Mouse (Mus musculus) thymus, adult 18-20 months (tissue): Measurements from ENCODE around the gene Fpr1.
"Not testable (repeated sequence)": the region's sequence is repeated elsewhere in the genome, so short reads cannot be mapped to it uniquely, and the experiment has no call there.

Experiments used
- DNase-seq, 2 experiments: peaks; one replicate each; pipeline ENCODE4 v3.0.0; 2022; ENCODE audit warnings: mixed read lengths in 2 of 2

Fpr1 gene

GRCm38 (mm10) chr17:17849906-17850712 lies 33.6 kb downstream of the Fpr1 start:
- DNase-seq = no peak

- no peak for DNase-seq
Measured at GRCm38 (mm10) chr17:17848988-17849387, 34.8 kb downstream of the Fpr1 start.

- no peak for DNase-seq
Measured at GRCm38 (mm10) chr17:17845187-17846027, 38.3 kb downstream of the Fpr1 start.

GRCm38 (mm10) chr17:17844606-17845005 lies 39.1 kb downstream of the Fpr1 start:
- DNase-seq = not testable (repeated sequence)

GRCm38 (mm10) chr17:17843534-17844261 lies 40.0 kb downstream of the Fpr1 start:
- DNase-seq = no peak

DNA sequence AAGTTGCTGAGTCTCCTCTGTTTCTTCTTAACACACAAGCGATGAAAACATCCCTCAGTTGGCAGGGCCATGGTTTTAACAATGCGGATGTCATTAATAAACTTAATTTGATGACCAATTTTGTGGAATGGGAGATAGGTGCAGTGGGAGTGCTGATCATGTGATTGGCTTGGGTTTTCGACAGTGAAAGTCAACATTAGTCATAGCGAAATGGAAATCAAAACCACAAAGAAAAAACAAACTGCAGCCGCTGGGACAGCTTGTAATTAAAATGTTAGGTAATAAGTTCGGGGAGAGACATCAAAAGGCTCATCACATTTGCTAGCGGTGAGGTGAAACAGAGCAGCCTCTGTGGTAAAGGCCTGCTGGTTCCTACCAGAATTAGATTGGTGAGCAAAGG lies 42.9 kb downstream of the Fpr1 start:
- no peak for DNase-seq

- DNase-seq = no peak
Measured at GRCm38 (mm10) chr17:17839276-17839675, 44.5 kb downstream of the Fpr1 start.

- DNase-seq = peak; percentile 94 to 95
Measured at GRCm38 (mm10) chr17:17837919-17838701, 45.6 kb downstream of the Fpr1 start.

- peak; percentile 4 to 24 for DNase-seq
Measured at GRCm38 (mm10) chr17:17837426-17837825, 46.3 kb downstream of the Fpr1 start.

DNA sequence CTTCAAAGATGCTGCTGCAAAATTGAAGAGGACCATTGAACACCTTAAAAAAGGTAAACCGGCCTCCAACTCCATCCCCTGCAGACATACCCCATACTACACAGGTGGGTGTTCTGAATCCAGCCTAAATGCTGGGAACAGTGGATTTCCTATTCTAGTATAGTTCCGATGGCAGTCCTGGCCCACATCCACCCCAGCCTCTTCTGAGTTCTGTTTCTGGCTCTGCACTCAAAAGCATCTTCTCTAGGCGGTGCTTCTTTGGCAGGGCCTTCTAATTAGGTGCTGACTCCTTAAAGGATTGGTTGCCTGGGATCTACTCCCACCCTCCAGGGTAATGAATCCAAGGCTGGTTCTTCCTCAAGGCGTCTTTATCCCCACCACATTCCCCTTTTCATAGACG lies 47.6 kb downstream of the Fpr1 start:
- DNase-seq = no peak

DNA sequence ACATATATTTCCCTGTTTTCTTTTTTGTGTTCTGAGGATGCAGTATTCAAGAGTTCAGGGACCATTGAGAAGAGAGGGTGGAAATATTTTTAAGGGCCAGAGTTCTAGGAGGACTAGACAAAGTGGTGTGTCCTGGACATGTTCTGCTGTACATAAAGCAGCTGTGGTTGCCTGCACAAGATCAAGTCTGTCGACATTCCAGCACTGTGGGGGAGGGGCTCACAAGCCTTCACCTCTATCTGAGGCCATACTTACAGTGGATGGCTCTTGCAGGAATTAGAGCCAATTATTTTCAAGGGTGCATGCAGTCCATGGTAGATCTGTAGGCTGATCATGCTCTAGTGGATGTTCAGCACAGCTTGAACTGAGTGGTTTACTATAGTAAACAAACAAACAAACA lies 48.8 kb downstream of the Fpr1 start:
- DNase-seq = no peak

DNA sequence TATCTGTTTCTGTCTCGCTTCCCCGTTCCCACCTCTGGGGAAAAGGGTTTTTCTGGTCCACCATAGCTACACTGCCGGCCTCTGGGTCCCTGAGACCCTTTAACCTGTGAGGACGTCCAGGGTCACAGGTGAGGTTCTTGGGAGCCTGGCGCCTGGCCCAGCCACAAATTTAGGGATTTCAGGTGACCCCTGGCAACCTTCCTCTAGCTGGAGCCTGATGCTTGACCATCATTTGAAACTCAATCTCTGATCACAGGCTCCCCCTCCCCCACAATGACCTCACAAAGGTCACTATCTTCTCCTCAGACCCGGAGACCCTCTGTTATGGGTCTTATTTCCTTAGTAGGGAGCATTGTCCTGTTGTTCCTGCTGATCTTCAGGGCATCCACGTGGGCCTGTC lies 53.0 kb downstream of the Fpr1 start:
- no peak for DNase-seq

GRCm38 (mm10) chr17:17829816-17830535 lies 53.8 kb downstream of the Fpr1 start:
- no peak for DNase-seq

GRCm38 (mm10) chr17:17829052-17829785 lies 54.5 kb downstream of the Fpr1 start:
- DNase-seq = no peak

DNA sequence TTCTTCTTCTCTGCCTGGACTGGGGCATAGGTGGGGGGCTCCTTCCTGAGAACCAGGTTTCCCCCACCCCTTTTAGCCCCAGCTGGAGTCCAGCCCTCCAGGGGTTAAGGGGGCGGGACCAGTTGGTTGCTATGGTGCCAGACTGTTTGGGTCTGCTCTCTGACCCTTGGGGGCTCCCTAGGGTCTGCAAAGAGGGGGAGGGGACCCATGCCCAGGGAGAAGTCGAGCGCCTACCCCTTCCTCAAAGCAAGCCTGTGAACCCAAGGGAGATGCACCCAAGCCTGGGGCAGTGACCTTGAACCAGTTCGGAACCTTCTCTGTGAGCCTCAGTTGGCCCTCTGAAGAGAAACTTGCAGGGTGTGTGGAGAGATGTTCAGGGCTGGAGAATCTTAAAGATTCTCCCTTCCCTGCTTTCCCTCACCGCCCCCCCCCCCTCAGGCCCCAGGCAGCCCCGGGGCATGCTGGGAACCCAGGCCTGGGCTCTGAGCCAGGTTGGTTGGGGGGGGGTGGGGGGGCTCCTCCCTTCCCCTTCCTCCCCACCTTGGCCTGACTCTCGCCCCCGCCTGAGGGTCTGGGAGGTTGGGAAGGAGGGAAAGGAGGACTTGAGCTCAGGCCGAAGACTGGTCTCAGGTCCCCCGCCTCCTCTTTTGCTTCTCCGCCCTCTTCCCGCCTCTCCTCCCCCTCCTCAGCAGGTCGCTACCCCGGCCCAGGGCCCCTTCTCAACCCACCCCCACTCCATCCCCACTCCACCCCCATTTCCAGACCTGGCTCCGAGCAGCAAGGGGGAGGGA lies 55.4 kb downstream of the Fpr1 start:
- DNase-seq = peak in 1 of 2 experiments; percentile 6

GRCm38 (mm10) chr17:17827658-17828190 lies 56.0 kb downstream of the Fpr1 start:
- DNase-seq = no peak

GRCm38 (mm10) chr17:17826751-17827657 lies 56.7 kb downstream of the Fpr1 start, which contains the start of gene Spaca6:
Gene Spaca6 (plus strand): TSS chr17:17827158.
- peak in 1 of 2 experiments; percentile 20 for DNase-seq
